Mouse (Mus musculus) midbrain, embryonic 13.5 days (tissue): ENCODE results near the gene Abca8a. TPM values are rescaled to one million over a fixed set of nuclear protein-coding genes. Genes with fewer than 3 reads are reported as not detected.

Experiments
- ATAC-seq: fragments of 200-750 bp; cut with Nextera tagmentation; 2 replicates; pipeline ENCODE4 v1.8.0; 2017; ENCODE audit warnings: mild to moderate bottlenecking, moderate TSS enrichment, moderate library complexity
- H3K27ac ChIP-seq: fragments of 300-500 bp; sonication (generic); 2 replicates; pipeline ENCODE4 v1.5.1; 2015; ENCODE audit warnings: inconsistent platforms, mild to moderate bottlenecking, moderate library complexity
- H3K27me3 ChIP-seq: fragments of 300-500 bp; sonication (generic); 2 replicates; pipeline ENCODE4 v1.6.1; 2015; ENCODE audit warnings: mild to moderate bottlenecking, inconsistent platforms
- H3K36me3 ChIP-seq: fragments of 300-500 bp; sonication (generic); 2 replicates; pipeline ENCODE4 v1.6.1; 2015; ENCODE audit warnings: mild to moderate bottlenecking, inconsistent platforms
- H3K4me1 ChIP-seq: fragments of 300-500 bp; sonication (generic); replicated peaks from 2 replicates; pipeline ENCODE4 v1.6.1; 2015; ENCODE audit warnings: inconsistent platforms
- H3K4me2 ChIP-seq: fragments of 300-500 bp; sonication (generic); replicated peaks from 2 replicates; pipeline ENCODE4 v1.6.1; 2015; ENCODE audit warnings: moderate library complexity, mild to moderate bottlenecking, inconsistent platforms
- H3K4me3 ChIP-seq: fragments of 300-500 bp; sonication (generic); replicated peaks from 2 replicates; pipeline ENCODE4 v1.5.1; 2015; ENCODE audit warnings: mild to moderate bottlenecking, inconsistent platforms
- H3K9ac ChIP-seq: fragments of 300-500 bp; sonication (generic); replicated peaks from 2 replicates; pipeline ENCODE4 v1.6.1; 2015; ENCODE audit warnings: mild to moderate bottlenecking, inconsistent platforms
- H3K9me3 ChIP-seq: fragments of 300-500 bp; sonication (generic); 2 replicates; pipeline ENCODE4 v1.6.1; 2016; ENCODE audit warnings: mild to moderate bottlenecking, inconsistent platforms
- WGBS: fragments of 180-500 bp; shearing (Covaris S2); methylation state at CpG from one replicate; pipeline ENCODE4 v1.1.7; 2015; 5-methylcytosine and 5-hydroxymethylcytosine counted together
- polyA plus RNA-seq: library from polyadenylated mRNA; unstranded; fragments of >200 nt; fragmentation: Nextera tagmentation; extraction: Ambion mirVana; gene quantifications from 2 replicates; pipeline ENCODE4 v1.2.1, GENCODE M21; 2015

Gene Abca8a
- polyA plus RNA-seq: 0.24 and 0.31 TPM in 2 replicates

GRCm38 (mm10) chr11:110095858-110096257 lies at the start of gene Abca8a:
Abca8a (minus strand) TSS chr11:110095978.
- WGBS: 86% methylated on average over 5 of the region's 5 CpGs
- Histone ChIP-seq H3K4me1 (no peaks in the 10 kb centered on the region), H3K27me3 (no peaks in the 10 kb centered on the region), H3K9ac (no peak within 1 kb of the TSS), H3K4me2 (no peak within 1 kb of the TSS), H3K9me3 (no peaks in the 10 kb centered on the region), H3K36me3 (no peaks in the 10 kb centered on the region), H3K27ac (no peak within 1 kb of the TSS), H3K4me3 (no peak within 1 kb of the TSS)
- ATAC-seq: no peak

GRCm38 (mm10) chr11:110145421-110145820 lies 49.6 kb upstream of the Abca8a start:
- H3K4me2 ChIP-seq: no peak overlapping the region
- 92% methylated on average over 11 of the region's 11 CpGs for WGBS

DNA sequence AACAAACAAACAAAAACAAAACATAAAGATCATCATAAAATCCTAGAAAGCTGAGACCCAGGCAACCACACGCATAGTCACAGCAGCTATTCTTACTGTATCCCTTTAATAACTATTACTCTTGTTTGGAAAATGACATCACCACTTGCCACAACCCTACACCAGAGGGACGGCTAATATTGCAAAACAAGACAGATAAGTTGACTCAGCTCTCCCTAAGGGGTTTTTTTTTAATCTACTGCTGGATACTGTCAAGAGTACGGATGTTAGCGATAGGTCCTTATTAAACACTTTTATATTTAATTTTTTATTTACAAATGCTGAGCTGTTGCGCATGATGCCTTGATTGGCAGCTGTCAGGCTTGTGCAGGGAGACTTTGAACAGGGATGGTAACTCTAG lies 35.0 kb upstream of the Abca8a start:
- Histone ChIP-seq H3K4me3 (no peak overlapping the region), H3K36me3 (no peaks in the 10 kb centered on the region), H3K4me2 (no peak overlapping the region), H3K27me3 (no peaks in the 10 kb centered on the region), H3K27ac (no peak overlapping the region), H3K9ac (no peak overlapping the region), H3K4me1 (no peaks in the 10 kb centered on the region), H3K9me3 (no peaks in the 10 kb centered on the region)
- WGBS: 88% methylated on average over 5 of the region's 5 CpGs
- ATAC-seq: no peak

More at GRCm38 (mm10) chr11:110145421-110145820, 49.6 kb upstream of the Abca8a start:
- no peaks in the 10 kb centered on the region for H3K9me3 ChIP-seq
- H3K9ac ChIP-seq: no peak overlapping the region
- H3K27me3 ChIP-seq: no peaks in the 10 kb centered on the region
- H3K36me3 ChIP-seq: no peaks in the 10 kb centered on the region
- H3K4me1 ChIP-seq: no peaks in the 10 kb centered on the region
- no peak overlapping the region for H3K4me3 ChIP-seq
- ATAC-seq: no peak
- no peak overlapping the region for H3K27ac ChIP-seq

GRCm38 (mm10) chr11:110111137-110111536 lies 15.4 kb upstream of the Abca8a start:
- H3K36me3 ChIP-seq: no peaks in the 10 kb centered on the region
- 69% methylated on average over 4 of the region's 4 CpGs for WGBS
- ATAC-seq: no peak
- no peaks in the 10 kb centered on the region for H3K9me3 ChIP-seq
- H3K9ac ChIP-seq: no peak overlapping the region
- no peak overlapping the region for H3K4me3 ChIP-seq
- H3K4me2 ChIP-seq: no peak overlapping the region
- no peak overlapping the region for H3K27ac ChIP-seq
- H3K27me3 ChIP-seq: no peaks in the 10 kb centered on the region
- no peaks in the 10 kb centered on the region for H3K4me1 ChIP-seq

DNA sequence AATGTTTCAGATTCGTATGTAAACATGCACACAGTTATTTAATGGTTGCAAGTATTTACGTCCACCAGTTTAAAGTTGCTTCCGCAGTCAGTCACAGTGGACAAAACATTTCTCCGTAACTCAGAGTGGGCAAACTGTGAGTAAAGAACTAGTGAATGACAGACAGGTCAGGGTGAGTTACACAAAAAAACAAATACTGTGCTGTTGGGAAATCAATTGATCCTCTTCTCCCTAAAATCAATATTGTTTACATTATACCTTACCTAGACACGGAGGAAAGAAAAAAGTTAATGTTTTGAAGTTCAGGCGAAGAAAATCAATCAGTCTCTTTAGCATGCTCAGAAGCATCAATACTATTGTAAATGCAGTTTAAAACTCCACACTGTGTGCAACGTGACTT lies 5.7 kb upstream of the Abca8a start:
- no peaks in the 10 kb centered on the region for H3K4me1 ChIP-seq
- H3K27ac ChIP-seq: no peak overlapping the region
- 92% methylated on average over 7 of the region's 7 CpGs for WGBS
- H3K9ac ChIP-seq: no peak overlapping the region
- no peak overlapping the region for H3K4me3 ChIP-seq
- no peaks in the 10 kb centered on the region for H3K9me3 ChIP-seq
- no peak for ATAC-seq
- no peaks in the 10 kb centered on the region for H3K36me3 ChIP-seq
- no peaks in the 10 kb centered on the region for H3K27me3 ChIP-seq
- no peak overlapping the region for H3K4me2 ChIP-seq

GRCm38 (mm10) chr11:110098901-110099300 lies 3.1 kb upstream of the Abca8a start:
- H3K27me3 ChIP-seq: no peaks in the 10 kb centered on the region
- H3K9ac ChIP-seq: no peak overlapping the region
- H3K4me1 ChIP-seq: no peaks in the 10 kb centered on the region
- H3K9me3 ChIP-seq: no peaks in the 10 kb centered on the region
- H3K4me2 ChIP-seq: no peak overlapping the region
- WGBS: 85% methylated on average over 4 of the region's 4 CpGs
- no peak overlapping the region for H3K27ac ChIP-seq
- no peak for ATAC-seq
- no peak overlapping the region for H3K4me3 ChIP-seq
- H3K36me3 ChIP-seq: no peaks in the 10 kb centered on the region

DNA sequence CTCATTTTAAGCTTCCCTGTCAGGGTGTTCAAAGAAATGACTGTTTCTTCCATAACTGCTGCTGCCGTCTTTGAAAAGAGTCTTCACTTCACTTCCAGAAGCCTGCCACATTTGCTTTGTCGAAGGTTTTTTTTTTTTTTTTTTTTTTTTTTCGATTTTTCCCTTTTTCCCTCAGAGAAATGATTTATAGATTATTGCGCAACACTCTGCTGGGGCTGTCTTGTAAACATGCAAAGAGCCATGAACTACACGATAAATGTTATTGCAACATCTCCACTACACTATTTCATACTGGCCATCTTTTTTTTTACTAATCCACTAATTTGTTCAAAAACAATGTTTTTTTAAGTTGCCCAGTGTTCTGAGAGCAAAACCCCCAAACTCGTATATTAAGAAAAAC lies 1.7 kb upstream of the Abca8a start:
- no peak for ATAC-seq
- H3K27me3 ChIP-seq: no peaks in the 10 kb centered on the region
- no peaks in the 10 kb centered on the region for H3K4me1 ChIP-seq
- no peak overlapping the region for H3K9ac ChIP-seq
- no peak overlapping the region for H3K4me2 ChIP-seq
- no peaks in the 10 kb centered on the region for H3K9me3 ChIP-seq
- no peaks in the 10 kb centered on the region for H3K36me3 ChIP-seq
- 82% methylated on average over 6 of the region's 6 CpGs for WGBS
- H3K4me3 ChIP-seq: no peak overlapping the region
- H3K27ac ChIP-seq: no peak overlapping the region

- no peak overlapping the region for H3K4me2 ChIP-seq
- H3K9ac ChIP-seq: no peak overlapping the region
- 75% methylated on average over 7 of the region's 7 CpGs for WGBS
- no peaks in the 10 kb centered on the region for H3K9me3 ChIP-seq
- no peaks in the 10 kb centered on the region for H3K4me1 ChIP-seq
- no peaks in the 10 kb centered on the region for H3K27me3 ChIP-seq
- no peak overlapping the region for H3K27ac ChIP-seq
- ATAC-seq: no peak
- no peaks in the 10 kb centered on the region for H3K36me3 ChIP-seq
- H3K4me3 ChIP-seq: no peak overlapping the region
Measured at GRCm38 (mm10) chr11:110094846-110095380, 865 bp downstream of the Abca8a start.

DNA sequence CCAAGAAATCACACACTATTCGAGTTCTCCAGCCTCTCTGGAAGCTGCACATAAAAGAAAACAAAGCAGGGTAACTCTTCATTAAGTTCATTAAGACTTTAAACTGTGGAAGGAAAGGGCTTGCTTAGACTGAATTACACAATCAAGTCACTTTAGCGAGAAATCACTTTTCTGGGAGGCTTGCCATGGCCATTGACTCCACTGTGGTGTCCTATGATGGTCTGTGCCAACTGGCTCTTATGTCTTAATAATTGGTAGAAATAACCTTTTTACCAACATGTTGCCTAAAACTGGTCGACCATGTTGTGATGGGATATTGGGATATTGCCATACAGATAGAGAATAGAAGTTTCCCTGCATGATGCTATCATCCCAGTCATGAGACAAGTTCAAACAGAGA lies 1.5 kb downstream of the Abca8a start:
- H3K4me2 ChIP-seq: no peak overlapping the region
- no peak for ATAC-seq

GRCm38 (mm10) chr11:110091328-110091727 lies 4.5 kb downstream of the Abca8a start:
- Histone ChIP-seq H3K4me1 (no peaks in the 10 kb centered on the region), H3K4me2 (no peak overlapping the region), H3K9me3 (no peaks in the 10 kb centered on the region), H3K9ac (no peak overlapping the region), H3K27me3 (no peaks in the 10 kb centered on the region), H3K4me3 (no peak overlapping the region), H3K36me3 (no peaks in the 10 kb centered on the region), H3K27ac (no peak overlapping the region)
- WGBS: 81% methylated on average over 2 of the region's 2 CpGs
- no peak for ATAC-seq

More for the DNA sequence above, 1.5 kb downstream of the Abca8a start:
- Histone ChIP-seq H3K9ac (no peak overlapping the region), H3K4me3 (no peak overlapping the region), H3K9me3 (no peaks in the 10 kb centered on the region), H3K4me1 (no peaks in the 10 kb centered on the region), H3K27ac (no peak overlapping the region), H3K36me3 (no peaks in the 10 kb centered on the region), H3K27me3 (no peaks in the 10 kb centered on the region)
- WGBS: 77% methylated on average over 3 of the region's 3 CpGs

GRCm38 (mm10) chr11:110072158-110072557 lies 23.6 kb downstream of the Abca8a start:
- H3K4me3 ChIP-seq: no peak overlapping the region
- H3K9me3 ChIP-seq: no peaks in the 10 kb centered on the region
- no peak overlapping the region for H3K27ac ChIP-seq
- 91% methylated on average over 3 of the region's 3 CpGs for WGBS
- H3K9ac ChIP-seq: no peak overlapping the region
- no peaks in the 10 kb centered on the region for H3K27me3 ChIP-seq
- no peaks in the 10 kb centered on the region for H3K36me3 ChIP-seq
- H3K4me1 ChIP-seq: no peaks in the 10 kb centered on the region
- no peak overlapping the region for H3K4me2 ChIP-seq
- no peak for ATAC-seq

GRCm38 (mm10) chr11:110061032-110061431 lies 34.7 kb downstream of the Abca8a start:
- H3K36me3 ChIP-seq: no peaks in the 10 kb centered on the region
- H3K4me3 ChIP-seq: no peak overlapping the region
- no peak overlapping the region for H3K27ac ChIP-seq
- no peak for ATAC-seq
- H3K27me3 ChIP-seq: no peaks in the 10 kb centered on the region
- H3K4me1 ChIP-seq: no peaks in the 10 kb centered on the region
- H3K9ac ChIP-seq: no peak overlapping the region
- H3K9me3 ChIP-seq: no peaks in the 10 kb centered on the region
- WGBS: 85% methylated on average over 4 of the region's 4 CpGs
- no peak overlapping the region for H3K4me2 ChIP-seq

DNA sequence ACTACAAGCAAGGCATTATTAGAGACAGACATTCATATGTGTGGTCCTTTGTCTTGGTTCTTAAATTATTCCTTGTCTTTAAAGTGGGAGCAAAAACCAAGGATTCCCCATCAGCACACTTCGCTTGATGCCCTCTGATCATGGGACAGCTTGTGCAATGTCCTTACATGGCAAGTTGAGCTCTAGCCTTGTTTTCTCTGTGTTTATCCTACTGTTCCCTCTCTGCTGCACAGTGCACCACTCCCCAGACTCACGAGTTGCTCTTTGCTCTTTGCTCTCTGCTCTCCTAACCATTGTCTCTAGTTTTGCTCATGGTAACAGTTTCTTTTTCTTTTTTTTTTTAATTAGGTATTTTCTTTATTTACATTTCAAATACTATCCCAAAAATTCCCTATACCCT lies 35.7 kb downstream of the Abca8a start:
- H3K9ac ChIP-seq: no peak overlapping the region
- WGBS: 71% methylated on average over 2 of the region's 2 CpGs
- no peak overlapping the region for H3K27ac ChIP-seq
- H3K36me3 ChIP-seq: no peaks in the 10 kb centered on the region
- H3K27me3 ChIP-seq: no peaks in the 10 kb centered on the region
- H3K4me1 ChIP-seq: no peaks in the 10 kb centered on the region
- ATAC-seq: no peak
- H3K4me3 ChIP-seq: no peak overlapping the region
- no peaks in the 10 kb centered on the region for H3K9me3 ChIP-seq
- no peak overlapping the region for H3K4me2 ChIP-seq
